Mouse (Mus musculus): Measurements from ENCODE around the gene Exosc6. TPM values are rescaled to one million over a fixed set of nuclear protein-coding genes. Genes with fewer than 3 reads are reported as not detected.
"Not testable (repeated sequence)": the region's sequence is repeated elsewhere in the genome, so short reads cannot be mapped to it uniquely, and the experiment has no call there.

The Exosc6 gene
- total RNA-seq, 2 experiments from 2014 or later, result not detected

DNA sequence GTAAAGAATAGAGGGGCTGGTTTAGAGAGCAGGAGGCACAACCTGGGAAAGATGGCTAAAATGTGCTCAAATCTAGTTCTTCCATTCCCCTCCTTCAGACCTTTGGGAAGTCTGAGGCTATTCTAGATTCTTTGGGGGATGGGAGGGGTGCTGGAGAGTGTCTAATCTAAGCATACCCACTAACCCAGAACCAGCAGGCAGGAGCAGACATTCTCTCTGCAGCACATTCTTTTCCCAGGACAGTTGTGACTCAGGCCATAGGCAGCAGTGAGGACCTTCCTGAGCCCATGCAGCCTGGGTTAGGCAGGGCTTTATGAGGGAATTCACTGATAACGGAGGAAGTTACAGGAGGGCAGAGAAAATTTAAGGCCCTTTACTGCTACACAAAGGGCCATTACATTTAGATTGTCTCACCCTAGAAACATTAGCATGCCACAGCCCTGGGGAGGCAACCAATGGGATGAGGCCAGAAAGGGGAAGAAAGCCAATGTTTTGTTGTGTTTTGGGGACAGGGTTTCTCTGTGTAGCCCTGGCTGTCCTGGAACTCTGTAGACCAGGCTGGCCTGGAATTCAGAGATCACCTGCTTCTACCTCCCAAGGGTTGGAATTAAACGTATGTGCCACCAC lies 2.9 kb downstream of the Exosc6 start:
- DNase-seq, result no peak

DNA sequence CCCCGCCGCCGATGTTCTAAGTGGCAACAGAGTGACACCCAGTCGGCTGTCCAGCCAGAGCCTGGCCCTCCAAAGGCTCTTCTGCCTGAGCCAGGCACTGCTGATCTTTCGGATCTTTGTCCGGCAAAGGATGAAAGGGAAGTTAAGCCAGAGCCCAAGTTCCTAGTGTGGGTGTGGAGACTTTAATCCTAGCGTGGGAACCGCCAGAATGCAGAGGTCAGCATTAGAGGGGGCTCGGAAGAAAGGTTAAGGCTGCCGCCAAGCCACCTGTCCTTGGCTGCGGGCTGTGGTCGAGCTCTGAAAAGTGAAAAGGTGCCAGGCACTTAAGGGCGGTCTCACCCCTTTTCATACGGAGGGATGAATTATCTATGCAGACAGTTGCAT lies 5.5 kb downstream of the Exosc6 start:
- no peak for DNase-seq

- DNase-seq, result peak; percentile 91
Measured at GRCm38 (mm10) chr8:111062072-111062757, 6.1 kb downstream of the Exosc6 start.

GRCm38 (mm10) chr8:111062893-111063292 lies 6.8 kb downstream of the Exosc6 start:
- DNase-seq, result no peak

DNA sequence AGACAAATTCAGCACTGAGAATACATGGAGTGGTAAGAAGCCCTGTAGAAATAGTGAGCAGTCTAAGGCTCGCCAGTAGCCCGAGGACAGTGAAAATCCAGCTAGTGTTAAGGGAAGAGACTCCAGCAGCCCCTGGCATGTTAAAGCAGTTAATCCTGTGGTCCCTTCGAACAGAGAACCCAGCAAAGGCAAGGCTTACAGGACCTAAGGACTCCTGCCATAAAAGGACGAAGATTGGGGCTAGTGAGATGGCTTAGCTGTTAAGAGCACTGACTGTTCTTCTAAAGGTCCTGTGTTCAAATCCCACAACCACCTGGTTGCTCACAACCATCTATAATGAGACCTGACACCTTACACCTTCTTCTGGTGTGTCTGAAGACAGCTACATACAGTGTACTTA lies 10.2 kb downstream of the Exosc6 start:
- no peak for DNase-seq

GRCm38 (mm10) chr8:111067439-111067838 lies 11.3 kb downstream of the Exosc6 start:
- DNase-seq, result no peak

DNA sequence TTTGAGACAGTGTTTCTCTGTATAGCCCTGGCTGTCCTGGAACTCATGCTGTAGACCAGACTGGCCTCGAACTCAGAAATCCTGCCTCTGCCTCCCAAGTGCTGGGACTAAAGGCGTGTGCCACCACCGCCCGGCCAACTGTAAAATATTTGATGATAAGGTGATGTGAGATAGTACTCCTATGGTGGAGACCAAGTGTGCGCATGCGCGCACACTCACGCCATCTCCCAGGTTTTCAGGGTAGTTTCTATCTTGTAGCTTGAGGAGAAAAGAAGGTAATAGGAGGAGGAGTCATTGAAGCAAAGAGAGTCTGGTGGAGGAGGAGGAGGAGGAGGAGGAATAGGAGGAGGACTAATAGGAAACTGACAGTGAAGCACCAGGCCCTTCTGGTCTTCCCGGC lies 12.5 kb downstream of the Exosc6 start:
- DNase-seq, result not testable (repeated sequence)

- DNase-seq, result no peak
Measured at GRCm38 (mm10) chr8:111075926-111076325, 19.8 kb downstream of the Exosc6 start.

- no peak for DNase-seq
Measured at GRCm38 (mm10) chr8:111079461-111079860, 23.3 kb downstream of the Exosc6 start.

DNA sequence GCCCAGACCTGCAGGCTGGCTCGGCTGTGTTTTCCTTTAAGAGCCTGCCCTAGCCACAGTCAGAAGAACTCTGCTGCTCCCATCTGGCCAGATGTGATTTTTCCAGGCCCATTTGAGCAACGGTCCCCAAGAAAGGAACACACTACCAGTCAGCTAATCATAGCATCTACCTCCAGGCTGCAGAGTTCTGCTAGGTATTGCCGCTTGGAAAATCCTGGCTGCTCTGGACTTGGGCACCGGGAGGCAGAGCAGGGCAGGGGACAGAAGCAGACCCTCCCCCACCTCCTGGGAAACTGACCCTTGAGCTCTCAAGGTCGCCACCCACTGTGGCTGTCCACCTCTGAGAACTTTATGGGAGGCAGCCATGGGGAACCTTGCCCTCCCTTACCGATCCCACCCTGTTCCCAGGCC lies 23.7 kb downstream of the Exosc6 start:
- DNase-seq, result peak; percentile 58

- no peak for DNase-seq
Measured at GRCm38 (mm10) chr8:111081580-111082258, 25.6 kb downstream of the Exosc6 start.

DNA sequence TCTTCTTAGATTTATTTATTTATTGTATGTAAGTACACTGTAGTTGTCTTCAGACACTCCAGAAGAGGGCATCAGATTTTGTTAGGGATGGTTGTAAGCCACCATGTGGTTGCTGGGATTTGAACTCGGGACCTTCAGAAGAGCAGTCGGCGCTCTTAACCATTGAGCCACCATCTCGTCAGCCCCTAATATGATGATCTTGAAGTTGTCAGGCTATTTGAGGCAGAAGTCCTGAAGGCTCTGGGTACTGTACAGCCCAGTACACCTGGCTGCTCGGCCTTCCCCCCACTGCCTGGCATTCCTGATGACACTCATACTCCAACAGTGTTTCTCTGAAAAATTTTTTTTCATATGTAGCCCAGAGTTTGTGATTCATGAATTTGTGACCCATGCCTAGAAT lies 27.8 kb downstream of the Exosc6 start:
- not testable (repeated sequence) for DNase-seq

DNA sequence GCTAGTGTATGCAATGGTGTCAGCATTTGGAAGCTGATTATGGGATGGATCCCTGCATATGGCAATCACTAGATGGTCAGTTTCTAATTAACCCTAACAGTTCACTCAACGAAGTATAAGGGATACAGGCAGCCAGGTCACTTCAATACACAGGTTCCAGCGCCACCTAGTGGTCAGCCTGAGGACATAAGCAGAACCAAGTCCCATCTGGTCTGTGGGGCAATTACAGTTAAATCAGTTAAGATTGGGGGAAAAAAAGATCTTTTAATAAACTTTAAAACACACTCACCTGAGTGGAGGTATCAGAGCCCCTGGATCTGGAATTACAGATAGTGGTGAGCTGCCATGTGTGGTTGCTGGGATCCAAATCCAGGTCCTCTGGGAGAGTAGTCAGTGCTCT lies 34.0 kb downstream of the Exosc6 start:
- DNase-seq, result peak; percentile 85

DNA sequence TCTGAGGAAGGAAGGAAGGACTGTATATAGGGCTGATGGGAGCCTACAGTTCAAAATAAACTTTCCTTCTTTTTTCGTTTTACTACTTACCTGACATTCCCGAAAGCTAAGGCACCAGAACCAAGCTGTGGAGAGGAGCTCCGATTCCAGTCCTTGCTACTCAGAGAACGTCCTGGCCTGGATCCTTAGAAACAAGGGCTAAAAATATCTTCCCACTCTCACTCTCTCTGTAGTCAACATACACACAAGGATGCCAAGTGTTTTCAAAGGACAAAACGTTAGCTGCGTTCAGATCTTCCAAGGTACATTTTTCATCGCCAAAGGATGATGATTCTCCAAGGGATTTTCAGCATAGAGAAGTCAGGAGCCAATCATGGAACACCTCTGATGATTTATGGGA lies 35.6 kb downstream of the Exosc6 start:
- no peak for DNase-seq

DNA sequence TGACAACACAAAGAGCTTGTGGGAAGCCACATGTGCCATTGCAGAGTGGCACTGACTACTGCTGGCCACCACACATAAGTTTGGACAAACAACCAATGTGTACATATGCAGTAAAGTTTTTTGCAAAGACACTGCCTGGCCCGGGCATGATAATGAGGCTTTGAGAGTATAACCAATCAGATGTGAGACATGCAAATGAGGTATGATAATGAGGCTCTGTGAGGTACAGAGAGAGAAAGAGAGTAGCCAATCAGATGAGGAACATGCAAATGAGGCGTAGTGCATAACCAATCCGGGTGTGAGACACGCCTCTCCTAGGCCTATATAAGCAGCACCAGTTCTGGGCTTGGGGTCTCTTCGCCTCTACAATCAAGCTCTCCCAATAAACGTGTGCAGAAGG lies 36.2 kb downstream of the Exosc6 start, which contains the start of gene Clec18a:
Gene Clec18a, minus strand, starts transcription at position 101 of the 400 bp plus-strand sequence.
- not testable (repeated sequence) for DNase-seq

DNA sequence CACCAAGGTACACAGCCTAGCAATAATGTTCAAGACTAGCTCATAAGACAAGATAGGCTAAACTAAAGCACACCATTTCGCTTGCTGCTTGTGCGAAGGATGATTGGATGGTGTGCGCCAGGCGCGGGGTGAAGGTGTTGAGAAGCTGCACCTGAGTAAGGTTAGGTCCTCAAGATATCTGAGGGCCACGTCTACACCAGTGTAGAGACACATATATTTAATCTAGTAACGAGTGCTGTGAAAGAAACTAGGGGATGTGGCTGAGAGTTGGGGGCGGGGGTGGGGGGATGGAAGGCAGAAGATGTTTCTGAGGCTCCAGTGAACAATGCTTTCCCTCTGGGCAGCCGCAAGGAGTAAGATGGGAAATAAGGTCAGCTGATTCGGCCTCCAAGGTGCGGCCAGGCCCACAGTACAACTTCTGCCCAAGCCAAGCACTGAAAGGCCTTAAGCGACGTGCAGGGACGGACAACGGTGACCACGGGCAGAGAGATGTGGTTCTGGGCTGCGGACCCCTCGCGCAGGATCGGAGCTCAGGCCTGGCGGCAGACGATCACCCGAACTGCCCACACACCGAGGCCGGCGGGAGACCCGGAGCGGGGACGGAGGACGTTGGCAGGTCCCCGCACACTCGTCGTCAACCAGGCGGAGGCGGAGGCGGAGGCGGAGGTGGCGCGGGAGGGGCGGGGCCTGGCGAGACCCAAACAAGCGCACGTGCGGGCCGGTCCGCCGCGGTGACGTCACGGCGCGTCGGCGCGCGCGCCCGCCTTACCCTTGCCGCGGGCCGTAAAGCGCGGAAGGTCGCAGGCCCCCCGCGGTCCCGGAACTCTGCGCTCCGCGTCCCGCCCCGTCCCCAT lies 38.0 kb downstream of the Exosc6 start, which contains the start of gene Pdpr:
Gene Pdpr, plus strand, starts transcription at position 766 of the 854 bp plus-strand sequence.
- peak; percentile 96 for DNase-seq

- peak; percentile 49 for DNase-seq
Measured at GRCm38 (mm10) chr8:111094719-111095302, 38.7 kb downstream of the Exosc6 start.
